In the genomic region with DNA sequence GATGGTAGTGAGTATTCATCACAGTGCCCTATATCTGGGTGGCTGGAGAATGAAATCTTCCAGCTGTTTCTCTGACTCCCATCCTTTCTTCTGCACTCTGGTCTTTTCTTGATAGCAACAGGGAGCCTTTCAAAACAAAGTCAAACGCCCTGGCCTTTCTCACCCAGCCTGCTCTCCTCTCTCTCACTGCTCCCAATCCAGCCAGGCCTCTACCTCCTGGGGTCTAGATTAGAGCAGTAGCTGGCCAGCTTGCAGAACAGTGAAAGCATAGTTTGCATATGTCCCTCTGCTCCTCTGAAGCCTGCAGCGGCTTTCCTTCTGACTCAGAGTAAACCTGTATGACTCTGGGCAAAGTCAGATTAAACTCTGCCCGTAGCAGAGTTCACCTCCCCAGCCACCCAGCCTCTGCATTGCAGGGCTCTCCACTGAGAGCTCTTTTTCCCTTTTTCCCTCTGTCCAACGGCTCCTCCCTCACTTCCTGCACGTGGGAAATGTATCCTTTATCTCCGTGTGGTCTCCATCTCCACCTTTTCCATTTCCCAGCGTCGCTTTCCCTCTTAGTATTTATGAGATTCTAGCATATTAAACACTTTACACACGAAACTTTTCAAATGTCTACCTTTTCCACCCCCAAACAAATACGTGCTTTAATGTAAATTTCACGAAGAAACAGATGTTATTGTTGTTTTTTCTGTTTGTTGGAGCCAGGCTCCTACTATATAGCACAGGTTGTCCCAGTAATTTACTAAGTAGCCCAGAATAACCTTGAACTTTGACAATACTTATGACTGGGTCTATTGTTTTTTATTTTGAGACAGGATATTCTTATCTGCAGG, we compare ENCODE assay signal across 7 mouse cellular contexts. TPM values are rescaled to one million over a fixed set of nuclear protein-coding genes. Genes with fewer than 3 reads are reported as not detected.
DNase-seq lines count a peak whose midpoint lies in the region; ATAC-seq lines count a peak whose summit lies in the region.

A gene (plus strand): TSS at position 786 of the 836 bp plus-strand sequence.

- peak within 1 kb of the TSS; percentile 49 for H3K4me2 ChIP-seq in embryonic facial prominence, embryonic 15.5 days (replicated peaks)
- peak within 1 kb of the TSS; percentile 47 for H3K4me2 ChIP-seq in hindbrain, embryonic 11.5 days (replicated peaks; ENCODE audit: low read depth, low read length)
- peak within 1 kb of the TSS; percentile 68 for H3K4me2 ChIP-seq in liver, embryonic 13.5 days

- 34% methylated on average over 11 of the region's 11 CpGs for WGBS in embryonic facial prominence, embryonic 15.5 days
- 32% methylated on average over 11 of the region's 11 CpGs for WGBS in hindbrain, embryonic 11.5 days
- WGBS in liver, embryonic 13.5 days (ENCODE audit: insufficient replicate concordance): 39% methylated on average over 11 of the region's 11 CpGs

- DNase-seq in thymus, postnatal 0 days (ENCODE audit: low spot score): no peak
- no peak for DNase-seq in thymus, postnatal 14 days
- no peak for DNase-seq in hindbrain, embryonic 11.5 days (ENCODE audit: low spot score)
- DNase-seq in liver, embryonic 13.5 days: no peak
- DNase-seq in right cerebral cortex, postnatal 10 days (ENCODE audit: low spot score in 2 of 2): no peak
- DNase-seq in ovary, postnatal 10 days (ENCODE audit: low spot score): no peak

- no peaks in the 10 kb centered on the region for H3K27me3 ChIP-seq in embryonic facial prominence, embryonic 15.5 days
- H3K27me3 ChIP-seq in hindbrain, embryonic 11.5 days (ENCODE audit: control insufficient read depth, insufficient read depth, low read length): no peaks in the 10 kb centered on the region
- no peaks in the 10 kb centered on the region for H3K27me3 ChIP-seq in liver, embryonic 13.5 days

- H3K9ac ChIP-seq in embryonic facial prominence, embryonic 15.5 days: no peak within 1 kb of the TSS
- H3K9ac ChIP-seq in hindbrain, embryonic 11.5 days (ENCODE audit: low read depth, low read length): 0 out of 2 replicates have a peak within 1 kb of the TSS, but pooled peaks have one; percentile 46
- H3K9ac ChIP-seq in liver, embryonic 13.5 days: peak within 1 kb of the TSS; percentile 69

- H3K4me1 ChIP-seq in embryonic facial prominence, embryonic 15.5 days: peaks cover 13% of the 10 kb centered on the region
- H3K4me1 ChIP-seq in hindbrain, embryonic 11.5 days (replicated peaks; ENCODE audit: control insufficient read depth, insufficient read depth, low read length): 0 out of 2 replicates have a peak, but pooled peaks cover 2% of the 10 kb centered on the region
- H3K4me1 ChIP-seq in liver, embryonic 13.5 days (replicated peaks): peaks cover 32% of the 10 kb centered on the region

- no peak for ATAC-seq in embryonic facial prominence, embryonic 15.5 days (ENCODE audit: insufficient number of reproducible peaks, low FRiP score, low TSS enrichment, low read depth)
- ATAC-seq in hindbrain, embryonic 11.5 days (ENCODE audit: low FRiP score): no peak
- ATAC-seq in liver, embryonic 13.5 days (ENCODE audit: low read depth): no peak

- H3K36me3 ChIP-seq in embryonic facial prominence, embryonic 15.5 days: no peaks in the 10 kb centered on the region
- no peaks in the 10 kb centered on the region for H3K36me3 ChIP-seq in hindbrain, embryonic 11.5 days (ENCODE audit: control insufficient read depth, insufficient read depth, low read length)
- no peaks in the 10 kb centered on the region for H3K36me3 ChIP-seq in liver, embryonic 13.5 days

- peak within 1 kb of the TSS; percentile 84 for H3K4me3 ChIP-seq in embryonic facial prominence, embryonic 15.5 days (replicated peaks)
- H3K4me3 ChIP-seq in hindbrain, embryonic 11.5 days (ENCODE audit: low read depth, low read length): peak within 1 kb of the TSS; percentile 73
- peak within 1 kb of the TSS; percentile 49 for H3K4me3 ChIP-seq in liver, embryonic 13.5 days (replicated peaks)

- H3K27ac ChIP-seq in embryonic facial prominence, embryonic 15.5 days (replicated peaks): peak within 1 kb of the TSS; percentile 94
- 0 out of 2 replicates have a peak within 1 kb of the TSS, but pooled peaks have one; percentile 27 for H3K27ac ChIP-seq in hindbrain, embryonic 11.5 days (ENCODE audit: low read depth, low read length)
- peak within 1 kb of the TSS; percentile 76 for H3K27ac ChIP-seq in liver, embryonic 13.5 days

- no peaks in the 10 kb centered on the region for H3K9me3 ChIP-seq in embryonic facial prominence, embryonic 15.5 days (replicated peaks)
- no peaks in the 10 kb centered on the region for H3K9me3 ChIP-seq in hindbrain, embryonic 11.5 days (ENCODE audit: control insufficient read depth, low read length)
- no peaks in the 10 kb centered on the region for H3K9me3 ChIP-seq in liver, embryonic 13.5 days (replicated peaks)

RNA-seq across cellular contexts. Expression of the gene that starts here (rescaled TPM):
- 82.5 and 88.6 TPM in 2 replicates for polyA plus RNA-seq in thymus, postnatal 0 days (2015; fragmentation: Nextera tagmentation; extraction: Ambion mirVana)
- polyA plus RNA-seq in embryonic facial prominence, embryonic 15.5 days (2015; fragmentation: Nextera tagmentation; extraction: Ambion mirVana): 50.1 and 51.8 TPM in 2 replicates
- 56.0 and 65.7 TPM in 2 replicates for polyA plus RNA-seq in hindbrain, embryonic 11.5 days (2014; fragmentation: Nextera tagmentation; extraction: Ambion mirVana)
- 21.4 and 24.8 TPM in 2 replicates for polyA plus RNA-seq in liver, embryonic 13.5 days (2015; fragmentation: Nextera tagmentation; extraction: Ambion mirVana)

Comparison
In these comparisons a context has a peak if more than half of its experiments do, and no peak if none do; other contexts are left out.
1. H3K27ac ChIP-seq: peak in every context shown above with its lines; median percentile 94 in embryonic facial prominence, embryonic 15.5 days; 76 in liver, embryonic 13.5 days; 27 in hindbrain, embryonic 11.5 days.